Mouse (Mus musculus) hindbrain, embryonic 10.5 days (tissue): ENCODE results near the gene Whrn. TPM values are rescaled to one million over a fixed set of nuclear protein-coding genes. Genes with fewer than 3 reads are reported as not detected.

ENCODE experiments used
- DNase-seq: peaks from one replicate; pipeline ENCODE4 v3.0.0-alpha.2; 2017; ENCODE audit warnings: low spot score
- H3K27ac ChIP-seq: fragments of 300-500 bp; sonication (generic); 2 replicates; pipeline ENCODE4 v1.5.1; 2016; ENCODE audit warnings: mild to moderate bottlenecking, moderate library complexity
- H3K27me3 ChIP-seq: fragments of 300-500 bp; sonication (generic); 2 replicates; pipeline ENCODE4 v1.6.1; 2016; ENCODE audit warnings: mild to moderate bottlenecking; ENCODE audit not compliant: poor library complexity, insufficient read depth, severe bottlenecking
- H3K36me3 ChIP-seq: fragments of 300-500 bp; sonication (generic); 2 replicates; pipeline ENCODE4 v1.6.1; 2016; ENCODE audit warnings: mild to moderate bottlenecking, moderate library complexity
- H3K4me1 ChIP-seq: fragments of 300-500 bp; sonication (generic); replicated peaks from 2 replicates; pipeline ENCODE4 v1.6.1; 2016; ENCODE audit warnings: mild to moderate bottlenecking
- H3K4me3 ChIP-seq: fragments of 300-500 bp; sonication (generic); 2 replicates; pipeline ENCODE4 v1.5.1; 2016; ENCODE audit warnings: mild to moderate bottlenecking, moderate library complexity
- H3K9me3 ChIP-seq: fragments of 300-500 bp; sonication (generic); 2 replicates; pipeline ENCODE4 v1.6.1; 2016; ENCODE audit warnings: mild to moderate bottlenecking, moderate library complexity
- WGBS: fragments of 180-500 bp; shearing (Covaris S2); methylation state at CpG from one replicate; pipeline ENCODE4 v1.1.7; 2016; 5-methylcytosine and 5-hydroxymethylcytosine counted together
- polyA plus RNA-seq: library from polyadenylated mRNA; unstranded; fragments of >200 nt; fragmentation: Nextera tagmentation; extraction: Ambion mirVana; gene quantifications from 2 replicates; pipeline ENCODE4 v1.2.1, GENCODE M21; 2016

Gene Whrn
- polyA plus RNA-seq, 1 experiment from 2014 or later: 6.6 TPM

DNA sequence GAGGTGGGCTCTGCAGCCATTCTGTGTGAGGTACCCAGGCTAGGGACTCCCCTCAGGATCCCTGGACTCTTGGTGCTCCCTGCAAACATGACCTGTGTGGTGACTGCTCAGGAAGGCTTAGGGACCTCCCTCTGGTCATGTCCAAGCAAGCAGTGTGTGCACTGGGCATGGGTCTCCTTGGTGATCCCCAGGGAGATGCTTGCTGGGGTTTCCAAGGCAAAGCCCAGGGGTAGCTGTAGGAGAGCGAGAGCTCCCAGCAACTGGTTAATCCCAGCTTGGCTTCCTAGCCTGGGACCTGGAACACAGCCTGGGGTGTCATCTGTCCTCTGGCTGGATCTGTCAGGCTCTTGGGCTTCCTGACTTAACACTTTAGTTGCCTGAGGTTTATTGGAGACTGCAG is 120.4 kb downstream of the Whrn start:
- Histone ChIP-seq H3K4me1 (peaks cover 11% of the 10 kb centered on the region), H3K27ac (no peak overlapping the region), H3K4me3 (no peak overlapping the region), H3K27me3 (no peaks in the 10 kb centered on the region), H3K9me3 (no peaks in the 10 kb centered on the region), H3K36me3 (peaks cover 98% of the 10 kb centered on the region)
- DNase-seq: no peak
- WGBS: 92% methylated on average over 1 of the region's 1 CpGs

DNA sequence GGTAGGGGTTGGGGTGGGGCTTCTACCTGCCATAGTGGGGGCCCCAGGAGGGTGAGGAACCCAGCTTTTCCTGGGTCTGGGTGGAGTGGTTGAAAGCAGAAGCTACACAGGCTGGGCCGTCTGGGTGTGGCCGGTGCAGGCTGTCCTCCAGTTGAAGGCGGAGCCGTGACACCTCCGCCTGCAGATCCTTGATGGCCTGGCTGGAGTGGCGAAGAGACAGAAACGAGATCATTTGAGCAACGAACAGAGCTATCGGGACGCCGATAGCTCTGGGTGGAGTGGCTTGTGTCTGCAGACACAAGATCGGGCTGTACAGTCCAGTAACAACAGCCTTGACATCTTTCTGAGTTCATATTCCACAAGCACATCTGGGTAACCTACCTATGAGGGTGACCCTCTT is 121.5 kb downstream of the Whrn start:
- DNase-seq: no peak
- Histone ChIP-seq H3K27ac (no peak overlapping the region), H3K27me3 (no peaks in the 10 kb centered on the region), H3K36me3 (peaks cover 95% of the 10 kb centered on the region), H3K4me3 (no peak overlapping the region), H3K4me1 (peaks cover 15% of the 10 kb centered on the region), H3K9me3 (no peaks in the 10 kb centered on the region)
- WGBS: 90% methylated on average over 12 of the region's 12 CpGs

DNA sequence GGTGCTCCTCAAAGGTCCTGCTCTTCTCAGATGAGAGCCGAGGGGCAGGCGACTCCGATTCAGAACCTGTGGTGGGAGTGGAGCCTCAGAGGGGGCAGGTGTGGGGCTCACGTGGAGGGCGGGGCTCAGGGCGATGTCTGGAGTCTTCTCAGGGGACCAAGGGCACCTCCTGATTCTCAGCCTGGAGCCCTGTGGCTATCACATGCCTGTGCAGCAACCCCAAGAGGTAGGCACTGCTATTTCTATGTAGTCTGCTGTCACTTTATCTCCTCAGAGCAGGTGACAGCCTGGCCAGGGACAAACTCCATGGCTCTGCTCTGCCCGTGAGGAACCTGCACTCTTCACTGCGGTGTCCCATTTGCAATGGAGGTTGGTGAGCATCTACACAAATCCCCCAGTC is 122.4 kb downstream of the Whrn start:
- WGBS: 93% methylated on average over 8 of the region's 8 CpGs
- Histone ChIP-seq H3K27me3 (no peaks in the 10 kb centered on the region), H3K36me3 (peaks cover 94% of the 10 kb centered on the region)

DNA sequence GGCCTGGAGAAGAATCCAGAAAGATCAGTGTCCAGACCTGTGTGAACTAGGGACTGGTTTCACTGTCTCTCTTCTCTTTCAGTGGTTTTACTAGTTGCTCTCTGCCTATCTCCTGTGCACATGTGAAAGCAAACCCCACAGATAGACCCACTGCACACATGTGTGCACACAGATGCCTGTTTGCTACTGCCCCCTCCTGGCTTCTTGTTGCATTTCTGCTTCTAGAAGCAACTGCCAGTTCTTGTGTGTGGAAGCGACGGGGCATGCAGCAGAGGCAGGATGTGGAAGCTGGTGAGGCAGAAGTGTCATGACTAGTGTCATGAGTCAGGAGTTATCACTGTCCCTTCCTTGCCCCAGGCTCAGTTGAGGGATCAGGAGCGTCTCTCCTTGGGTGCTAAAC is 123.9 kb downstream of the Whrn start:
- 61% methylated on average over 3 of the region's 3 CpGs for WGBS
- Histone ChIP-seq H3K9me3 (no peaks in the 10 kb centered on the region), H3K27me3 (no peaks in the 10 kb centered on the region), H3K4me1 (peaks cover 15% of the 10 kb centered on the region), H3K36me3 (peaks cover 92% of the 10 kb centered on the region), H3K4me3 (no peak overlapping the region), H3K27ac (no peak overlapping the region)
- peak; percentile 23 for DNase-seq

More for the DNA sequence above, 122.4 kb downstream of the Whrn start:
- H3K9me3 ChIP-seq: no peaks in the 10 kb centered on the region
- no peak for DNase-seq
- H3K27ac ChIP-seq: no peak overlapping the region
- peaks cover 15% of the 10 kb centered on the region for H3K4me1 ChIP-seq
- H3K4me3 ChIP-seq: no peak overlapping the region

DNA sequence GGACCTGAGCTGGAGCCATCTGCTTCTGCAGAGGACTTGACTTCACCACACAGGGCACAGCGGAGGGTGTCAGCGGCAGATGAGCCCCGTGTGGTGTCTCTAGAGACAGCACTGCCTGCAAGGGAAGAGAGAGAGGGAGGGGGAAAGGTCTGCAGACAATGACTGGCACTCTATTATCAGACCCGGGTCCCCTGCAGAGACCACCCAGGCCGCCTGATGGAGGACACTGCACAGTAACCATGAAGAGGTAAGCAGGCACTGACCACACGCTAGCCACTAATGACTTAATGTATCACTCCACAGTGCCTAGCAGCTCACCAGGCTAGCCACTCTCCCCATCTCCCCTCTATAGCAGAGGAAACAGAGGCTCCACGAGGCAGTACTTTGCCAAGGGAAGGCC is 124.9 kb downstream of the Whrn start:
- H3K36me3 ChIP-seq: peaks cover 83% of the 10 kb centered on the region
- no peaks in the 10 kb centered on the region for H3K9me3 ChIP-seq
- no peak for DNase-seq
- 38% methylated on average over 7 of the region's 7 CpGs for WGBS
- no peak overlapping the region for H3K4me3 ChIP-seq
- no peaks in the 10 kb centered on the region for H3K27me3 ChIP-seq
- 0 out of 2 replicates have a peak overlapping the region, but pooled peaks have one; percentile 23 for H3K27ac ChIP-seq
- peaks cover 15% of the 10 kb centered on the region for H3K4me1 ChIP-seq

DNA sequence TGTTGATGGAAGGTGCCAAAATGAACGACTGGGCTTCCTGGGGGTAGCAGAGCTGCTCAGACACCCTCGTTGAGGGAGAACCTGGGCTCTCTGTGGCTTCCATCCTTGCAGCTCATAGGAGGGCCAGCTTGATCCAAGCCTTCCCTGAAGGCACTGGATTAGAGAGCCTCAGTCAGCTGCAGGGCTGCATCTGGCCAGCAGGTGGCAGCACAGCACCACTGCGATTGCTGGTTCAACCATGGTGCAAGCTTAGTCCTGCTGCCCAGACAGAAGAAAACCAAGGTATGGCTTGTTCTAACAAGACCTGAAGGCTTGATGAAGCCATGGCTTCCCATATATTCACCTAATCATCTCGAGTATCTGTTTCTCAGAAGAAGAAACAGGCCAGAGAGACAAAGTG is 127.2 kb downstream of the Whrn start:
- H3K27ac ChIP-seq: no peak overlapping the region
- no peaks in the 10 kb centered on the region for H3K9me3 ChIP-seq
- DNase-seq: peak; percentile 83
- no peaks in the 10 kb centered on the region for H3K27me3 ChIP-seq
- peaks cover 59% of the 10 kb centered on the region for H3K36me3 ChIP-seq
- H3K4me3 ChIP-seq: no peak overlapping the region
- H3K4me1 ChIP-seq: peaks cover 15% of the 10 kb centered on the region
- WGBS: 12% methylated on average over 4 of the region's 4 CpGs

Other genes starting within 250 kb of the Whrn start
- not detected in 2 replicates for gene Orm1, start 151.4 kb downstream of the Whrn start, polyA plus RNA-seq
- gene Orm3, start 139.8 kb downstream of the Whrn start, polyA plus RNA-seq: not detected in 2 replicates
- not detected in 2 replicates for gene Orm2, start 133.5 kb downstream of the Whrn start, polyA plus RNA-seq
- gene Akna, start 92.6 kb downstream of the Whrn start, polyA plus RNA-seq: 10.8 and 13.0 TPM in 2 replicates
- 310 and 365 TPM in 2 replicates for gene Atp6v1g1, start 48.8 kb upstream of the Whrn start, polyA plus RNA-seq
- 7.6 and 10.2 TPM in 2 replicates for gene Tmem268, start 62.8 kb upstream of the Whrn start, polyA plus RNA-seq
- gene Gm11213, start 109.3 kb upstream of the Whrn start, polyA plus RNA-seq: not detected in 2 replicates
- gene Tex48, start 126.4 kb upstream of the Whrn start, polyA plus RNA-seq: not detected in 2 replicates
- not detected in 2 replicates for gene Gm11214, start 167.4 kb upstream of the Whrn start, polyA plus RNA-seq
- gene Tnfsf15, start 249.1 kb upstream of the Whrn start, polyA plus RNA-seq: not detected in 2 replicates